Mouse (Mus musculus) v-Abl transformed pro-B cells (cell line): ENCODE data around the gene Bcas2.
"Not testable (repeated sequence)": the region's sequence is repeated elsewhere in the genome, so short reads cannot be mapped to it uniquely, and the experiment has no call there.

Experiments
- in situ Hi-C, 2 experiments: fragments of 400-800 bp; cut with MboI; formaldehyde crosslinking; loops; one replicate each; pipeline ENCODE4 v1.15.1; 2025; ENCODE audit not compliant: unreplicated experiment in 2 of 2

Bcas2 gene

DNA sequence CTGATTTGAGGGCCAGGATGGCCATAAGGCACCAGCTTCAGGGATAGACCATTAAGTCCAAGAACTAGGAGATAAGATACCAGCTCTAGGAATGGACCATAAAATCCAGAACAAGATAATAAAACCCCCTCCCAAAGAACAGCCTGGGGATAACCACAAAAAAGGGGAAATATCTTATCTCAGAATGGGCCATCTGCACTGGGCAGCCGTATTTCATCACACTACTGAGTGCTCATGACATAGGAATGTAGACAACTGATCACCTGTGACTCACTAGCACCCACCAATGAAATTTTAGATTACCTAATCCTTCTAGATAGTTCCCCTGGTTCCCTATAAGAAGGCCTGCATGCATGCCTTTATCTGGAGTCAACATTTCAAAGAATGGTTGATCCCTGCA, 40.7 kb downstream of the Bcas2 start:
- in situ Hi-C loops = no loop called here

DNA sequence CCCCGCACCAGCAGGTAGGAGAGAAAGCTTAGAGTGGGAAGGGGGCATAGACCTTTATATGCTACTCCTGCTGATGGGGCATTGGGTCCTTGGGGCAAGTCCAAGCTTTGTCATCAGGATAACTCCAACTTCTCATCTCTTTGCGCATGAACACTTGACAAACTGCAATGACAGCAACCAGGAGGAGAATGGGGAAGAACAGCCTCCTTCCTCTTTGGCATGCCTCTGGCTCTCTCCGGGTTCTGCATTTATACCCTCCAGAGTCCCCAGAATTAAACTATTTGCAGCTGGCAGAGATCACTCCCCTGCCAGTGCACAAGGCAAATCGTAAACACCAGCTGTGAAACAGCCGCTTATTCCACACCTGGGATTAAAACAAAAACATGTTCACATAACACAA, 42.1 kb downstream of the Bcas2 start:
- in situ Hi-C loops = no loop called here

DNA sequence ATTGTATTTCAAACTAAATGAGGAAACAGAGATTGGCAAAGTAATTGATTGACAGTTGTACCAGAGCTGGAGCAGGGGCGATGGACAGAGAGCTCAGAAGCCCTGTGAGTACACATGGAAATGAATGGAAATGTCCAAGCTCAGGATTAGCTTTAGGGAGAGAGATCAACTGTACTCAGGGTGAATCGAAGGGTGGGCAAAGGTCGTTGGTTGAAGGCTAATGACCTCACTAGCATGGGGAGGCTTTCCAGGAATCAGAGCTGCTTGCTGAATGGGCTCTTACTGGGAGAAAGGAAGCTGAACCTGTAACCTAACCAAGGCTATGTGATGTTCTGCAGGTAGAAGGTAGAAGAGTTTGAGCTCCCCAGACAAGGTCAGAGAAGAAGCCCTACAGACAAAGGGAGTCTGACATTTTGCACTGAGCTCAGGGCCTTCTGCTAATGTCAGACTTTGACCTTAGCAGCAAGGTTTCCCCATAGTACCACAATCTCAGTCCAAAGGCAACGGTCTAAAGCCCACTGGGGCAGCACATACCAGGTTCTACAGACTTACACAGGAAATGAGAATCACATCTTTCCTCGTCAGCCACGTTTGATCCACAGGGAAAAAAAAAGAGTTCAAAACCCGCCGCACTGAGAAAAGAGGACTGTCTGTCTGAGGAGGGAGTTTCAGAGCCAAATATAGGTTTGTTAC, 43.3 kb downstream of the Bcas2 start:
- in situ Hi-C loops = no loop called here

DNA sequence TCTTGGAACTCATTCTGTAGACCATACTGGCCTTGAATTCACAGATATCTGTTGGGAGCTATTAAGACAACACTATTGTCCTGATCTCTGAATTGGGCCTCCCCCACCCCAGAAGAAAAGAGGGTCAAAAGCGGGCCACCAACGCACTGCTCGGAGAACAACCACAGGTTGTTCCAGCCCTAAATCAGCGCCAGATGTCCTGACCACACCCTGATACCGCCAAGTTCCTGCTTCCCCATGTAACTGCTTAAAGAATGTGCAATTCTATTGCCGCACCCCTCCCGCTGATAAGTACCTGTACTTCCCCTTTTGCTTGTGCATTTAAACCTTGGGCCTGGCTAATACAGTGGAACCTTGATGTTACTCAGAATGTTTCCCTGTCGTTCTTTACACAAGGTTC, 43.9 kb downstream of the Bcas2 start:
- in situ Hi-C loops = not testable (repeated sequence)

DNA sequence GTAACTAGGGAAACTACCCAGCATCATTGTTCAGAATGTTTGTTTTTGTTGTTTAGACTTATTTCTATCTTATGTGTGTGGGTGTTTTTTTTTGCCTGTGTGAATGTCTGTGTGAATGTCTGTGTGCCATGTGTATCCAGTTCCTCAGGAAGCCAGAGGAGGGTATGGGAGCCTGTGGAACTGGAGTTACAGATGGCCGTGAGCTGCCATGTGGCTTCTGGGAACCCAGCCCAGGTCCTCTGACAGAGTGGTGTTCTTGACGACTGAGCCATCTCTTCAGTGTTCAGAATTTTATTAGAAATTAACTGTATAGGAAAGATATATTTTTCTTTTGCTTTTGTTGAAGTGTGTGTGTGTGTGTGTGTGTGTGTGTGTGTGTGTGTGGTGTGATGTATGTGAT, 50.0 kb downstream of the Bcas2 start:
- in situ Hi-C loops = no loop called here

DNA sequence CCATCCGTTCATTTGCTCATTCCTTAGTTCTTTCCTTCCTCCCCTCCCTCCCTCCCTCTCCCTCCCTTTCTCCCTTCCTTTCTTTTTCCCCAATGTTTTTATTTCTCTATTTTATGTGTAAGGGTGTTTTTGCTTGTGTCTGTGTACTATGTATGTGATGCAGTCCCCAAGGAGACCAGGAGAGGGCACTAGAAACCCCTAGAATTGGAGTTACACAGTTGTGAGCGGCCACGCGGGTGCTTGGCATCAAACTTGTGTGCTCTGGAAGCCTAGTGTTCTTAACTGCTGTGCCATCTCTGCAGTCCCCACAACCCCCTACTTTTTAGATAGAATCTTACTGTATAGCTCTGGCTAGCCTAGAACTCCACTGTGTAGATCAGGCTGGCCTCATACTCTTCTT, 52.3 kb downstream of the Bcas2 start:
- in situ Hi-C loops = no loop called here

DNA sequence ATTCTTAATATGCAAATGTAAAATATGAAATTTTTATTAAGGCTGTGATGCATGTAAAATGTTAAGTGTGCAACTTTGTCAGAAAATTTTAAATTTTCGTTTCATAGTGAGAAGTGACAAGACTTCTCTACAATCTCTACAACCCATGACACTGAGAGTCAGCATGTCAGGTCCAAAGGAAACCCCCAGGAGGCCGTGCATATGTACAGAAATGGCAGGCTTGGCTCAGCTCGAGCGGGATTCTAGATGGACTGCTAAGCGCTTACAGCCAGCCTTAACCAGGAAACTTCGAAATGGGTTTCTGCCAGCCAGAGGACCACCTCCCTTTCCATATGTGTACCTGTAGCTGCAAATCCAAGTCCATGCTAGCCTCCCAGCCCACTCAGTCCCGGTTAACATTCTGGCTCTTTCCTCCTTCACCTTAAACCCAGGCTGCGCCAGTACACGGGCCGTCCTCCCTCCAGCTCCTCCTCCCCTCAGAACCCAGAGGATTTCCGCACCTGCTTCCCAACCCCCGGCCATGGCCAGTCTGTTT, 52.8 kb downstream of the Bcas2 start:
- in situ Hi-C loops = no loop called here

DNA sequence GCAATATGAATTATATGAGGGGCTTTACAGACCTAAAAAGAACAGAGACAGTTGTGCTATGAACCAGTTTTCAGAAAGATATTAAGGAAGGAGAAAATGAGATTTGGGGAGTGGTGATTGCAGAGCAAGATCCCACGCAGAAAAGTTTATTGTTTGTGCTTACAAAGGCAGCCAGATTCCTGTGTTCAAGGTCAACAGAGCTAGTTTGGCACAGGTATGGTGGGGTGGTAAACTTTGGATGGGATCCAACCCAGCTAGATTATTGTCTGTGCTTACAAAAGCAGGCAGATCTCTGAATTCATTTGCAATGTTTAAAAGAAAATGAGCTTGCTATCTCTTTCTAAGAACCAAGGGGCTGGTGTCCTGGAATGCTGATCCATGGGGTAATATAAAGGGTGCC, 56.3 kb downstream of the Bcas2 start:
- in situ Hi-C loops = no loop called here
